Mouse (Mus musculus): ENCODE measurements around the gene Zbtb44.

DNA sequence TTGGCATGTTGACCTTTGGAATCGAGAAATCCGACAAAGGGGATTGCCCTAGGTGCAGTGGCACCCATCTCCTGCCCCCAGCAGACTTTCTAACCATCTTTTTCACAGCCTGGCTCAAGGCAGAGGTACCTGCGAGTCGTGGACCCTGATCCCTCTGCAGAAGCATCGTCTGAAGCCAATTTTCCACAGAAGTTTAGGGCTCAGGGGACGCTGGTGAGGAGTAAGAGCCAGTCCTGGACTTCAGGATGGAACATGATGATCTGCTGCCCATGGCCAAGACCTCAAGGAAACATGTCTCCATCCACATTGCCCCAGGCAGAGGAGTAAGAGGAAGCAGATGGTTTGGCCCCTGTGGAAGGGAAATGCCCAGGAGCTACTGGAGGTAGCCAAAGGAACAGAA, 52.3 kb downstream of the Zbtb44 start:
- TF ChIP-seq GATA1 (IDR thresholded peaks at IDR 0.05; ENCODE audit: borderline replicate concordance, low read length) (no peak), FLI1 (IDR thresholded peaks at IDR 0.05; ENCODE audit: low read length) (no peak)
